Mouse (Mus musculus): Measurements from ENCODE around the gene Arhgef39.

Gene Arhgef39

GRCm38 (mm10) chr4:43478906-43479832 lies 20.3 kb downstream of the Arhgef39 start:
- peak; percentile 63 for DNase-seq (ENCODE audit: low spot score)

DNA sequence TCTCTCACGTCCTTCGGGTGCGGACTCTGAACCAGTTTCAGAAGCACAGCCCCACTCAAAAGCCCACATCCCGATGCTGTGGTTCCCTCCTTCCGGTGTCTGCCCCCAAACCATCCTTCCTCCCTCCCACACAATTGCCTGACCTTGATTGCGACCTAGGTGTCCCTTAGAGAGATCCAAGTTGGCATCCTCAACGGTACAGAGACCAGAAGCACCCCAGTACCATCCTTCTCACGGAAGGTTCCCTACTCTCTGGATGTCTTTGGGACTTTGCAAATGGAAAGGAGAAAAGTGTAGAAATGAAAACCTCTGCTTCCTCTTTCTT lies 21.0 kb downstream of the Arhgef39 start:
- DNase-seq (ENCODE audit: low spot score): peak; percentile 36

DNA sequence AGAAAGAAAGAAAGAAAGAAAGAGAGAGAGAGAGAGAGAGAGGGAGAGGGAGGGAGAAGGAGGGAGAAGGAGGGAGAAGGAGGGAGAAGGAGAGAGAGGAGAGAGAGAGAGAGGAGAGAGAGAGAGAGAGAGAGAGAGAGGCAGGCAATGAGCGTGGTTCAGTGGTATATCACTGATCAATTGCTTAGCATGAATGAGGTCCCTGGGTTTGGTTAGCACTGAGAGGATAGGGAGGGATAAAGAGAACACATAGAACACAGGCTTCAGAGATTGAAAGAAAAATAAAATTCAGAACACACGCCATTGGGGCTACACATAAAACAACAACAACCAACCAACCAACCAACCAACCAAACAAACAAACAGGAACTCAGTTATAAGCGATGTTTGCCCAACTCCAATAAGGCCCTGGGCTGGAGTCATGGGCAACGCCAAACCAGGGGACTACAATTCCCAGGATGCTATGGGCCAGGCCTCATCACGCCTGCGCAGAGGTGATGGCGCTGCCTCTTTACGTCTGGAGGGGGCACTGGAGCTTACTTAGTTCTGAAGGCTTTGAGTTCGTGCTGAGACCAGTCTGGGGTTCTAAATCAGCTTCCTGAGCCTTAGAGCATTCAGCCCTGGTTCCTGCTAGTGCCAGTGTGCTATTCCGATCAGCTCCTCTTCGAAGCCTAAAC lies 21.5 kb downstream of the Arhgef39 start:
- DNase-seq (ENCODE audit: low spot score): peak; percentile 86

GRCm38 (mm10) chr4:43476604-43477003 lies 22.9 kb downstream of the Arhgef39 start:
- DNase-seq (ENCODE audit: low spot score): no peak

DNA sequence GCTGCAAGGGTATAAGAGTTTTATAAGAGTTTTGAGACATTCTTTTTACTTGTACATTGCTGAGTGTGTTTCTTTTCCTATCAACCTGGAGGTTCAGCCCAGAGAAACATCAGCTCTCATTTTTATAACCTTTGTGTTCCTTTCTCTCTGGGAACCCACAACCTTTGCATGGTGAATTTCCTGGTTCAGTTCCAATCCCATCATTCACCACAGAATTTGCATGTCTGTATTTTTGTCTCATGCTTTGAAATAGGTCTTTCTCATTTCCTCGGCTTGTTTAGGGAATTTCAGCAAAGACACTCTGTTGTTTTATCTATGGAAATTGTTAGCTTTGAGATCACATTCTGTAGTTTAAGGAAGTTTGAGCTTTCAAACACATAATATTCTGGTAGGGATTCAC lies 25.9 kb downstream of the Arhgef39 start:
- no peak for DNase-seq (ENCODE audit: low spot score)

DNA sequence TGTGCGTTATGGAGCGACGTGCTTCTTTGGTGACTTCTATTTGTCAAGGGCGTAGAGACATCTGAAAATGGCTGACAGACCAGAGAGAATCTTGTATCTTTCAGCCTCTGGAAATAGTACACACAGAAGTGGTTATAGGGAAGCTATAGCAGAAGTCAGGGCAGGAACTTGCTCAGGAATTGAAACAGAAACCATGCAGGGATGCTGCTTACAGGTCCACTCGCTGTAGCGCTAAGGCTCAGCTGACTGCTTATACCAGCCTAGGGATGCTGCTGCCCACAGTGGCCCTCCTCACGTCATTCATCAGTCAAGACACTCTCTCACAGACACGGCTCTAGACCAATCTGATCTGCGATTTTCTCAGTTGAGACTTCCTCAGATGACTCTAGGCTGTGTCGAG lies 29.2 kb downstream of the Arhgef39 start:
- DNase-seq (ENCODE audit: low spot score): no peak

- no peak for DNase-seq (ENCODE audit: low spot score)
Observed at GRCm38 (mm10) chr4:43466872-43467271, 32.6 kb downstream of the Arhgef39 start.

DNA sequence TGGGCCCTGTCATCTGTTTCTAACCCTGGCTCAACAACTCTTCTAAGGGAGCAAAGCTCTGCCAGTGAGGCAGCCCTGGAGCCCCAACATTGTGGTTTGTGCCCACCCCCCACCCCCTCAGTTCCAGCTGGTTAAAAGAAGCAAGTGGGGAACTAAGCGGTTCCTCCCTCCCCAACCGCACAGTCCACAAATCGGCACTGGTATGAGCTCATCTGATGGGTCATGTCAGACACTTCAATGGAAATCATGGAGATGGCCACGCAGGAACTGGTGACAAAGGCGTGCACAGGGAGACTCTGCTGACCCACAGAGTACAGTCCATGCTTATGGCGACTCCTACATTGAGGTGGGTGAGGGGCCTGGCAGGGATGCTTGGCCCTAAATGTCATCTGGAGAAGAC lies 33.6 kb downstream of the Arhgef39 start:
- DNase-seq (ENCODE audit: low spot score): no peak

GRCm38 (mm10) chr4:43463102-43463501 lies 36.4 kb downstream of the Arhgef39 start:
- no peak for DNase-seq (ENCODE audit: low spot score)

GRCm38 (mm10) chr4:43457124-43457523 lies 42.4 kb downstream of the Arhgef39 start:
- DNase-seq (ENCODE audit: low spot score): no peak

DNA sequence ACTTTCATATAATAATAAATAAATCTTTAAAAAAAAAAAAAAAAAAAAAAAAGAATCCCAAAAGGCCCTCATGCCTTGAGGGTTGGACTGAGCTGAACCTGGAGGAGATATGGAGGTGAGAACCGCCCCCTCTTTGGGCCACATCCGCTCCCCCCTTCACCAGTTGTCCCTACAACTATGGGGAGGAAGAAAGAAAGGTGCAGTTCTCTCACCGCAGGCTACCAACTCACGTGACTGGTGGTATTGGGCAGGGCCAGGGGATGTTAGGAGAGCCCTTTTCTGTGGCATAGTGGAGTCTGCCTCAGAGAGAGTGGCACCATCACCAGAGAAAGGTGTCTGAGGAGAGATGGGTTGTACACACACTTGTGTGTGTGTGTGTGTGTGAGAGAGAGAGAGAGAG lies 43.0 kb downstream of the Arhgef39 start:
- no peak for DNase-seq (ENCODE audit: low spot score)

GRCm38 (mm10) chr4:43454041-43454836 lies 45.3 kb downstream of the Arhgef39 start, which contains the start of gene Cd72:
Gene Cd72, minus strand, starts transcription at chr4:43454628.
- no peak for DNase-seq (ENCODE audit: low spot score)

GRCm38 (mm10) chr4:43453413-43453812 lies 46.1 kb downstream of the Arhgef39 start:
- DNase-seq (ENCODE audit: low spot score): no peak

DNA sequence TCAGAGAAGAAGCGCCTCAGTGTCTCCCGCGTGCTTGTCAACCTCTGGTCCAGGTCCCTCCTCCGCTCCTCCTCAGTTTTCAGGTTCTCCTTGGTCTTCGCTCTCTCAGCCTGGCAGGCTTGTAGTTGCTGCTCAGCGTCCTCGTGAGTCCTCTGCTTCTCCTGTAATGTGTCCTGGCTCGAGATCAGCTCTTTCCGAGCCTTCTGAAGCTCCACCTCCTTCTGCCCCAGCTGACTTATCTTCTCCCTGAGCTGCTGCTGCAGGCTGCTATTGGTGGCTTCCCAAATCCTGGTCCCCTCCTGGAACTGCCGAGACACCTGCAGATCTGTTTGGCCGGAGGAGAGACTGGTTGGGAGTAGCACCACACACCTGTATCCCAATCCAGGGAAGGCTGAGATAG lies 47.2 kb downstream of the Arhgef39 start:
- no peak for DNase-seq (ENCODE audit: low spot score)

DNA sequence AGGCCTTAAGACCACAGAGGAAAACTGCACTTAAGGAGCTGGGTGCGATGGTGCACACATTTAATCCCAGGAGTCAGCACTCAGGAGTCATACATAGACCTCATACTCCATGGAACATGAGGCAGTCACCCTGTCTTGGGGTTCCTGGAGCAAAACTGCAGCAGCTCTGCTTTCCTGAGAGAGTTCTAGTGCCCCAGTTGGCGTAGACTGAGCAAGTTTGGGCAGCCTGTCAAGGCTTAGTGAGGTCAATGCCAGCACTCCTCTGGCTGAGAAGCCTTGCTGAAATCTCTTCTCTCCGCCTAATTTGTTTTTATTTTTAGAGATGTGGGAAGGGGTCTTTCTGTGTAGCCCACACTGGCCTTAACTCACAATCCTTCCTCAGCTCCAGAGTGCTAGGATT lies 50.9 kb downstream of the Arhgef39 start:
- no peak for DNase-seq (ENCODE audit: low spot score)

- DNase-seq (ENCODE audit: low spot score): peak; percentile 73
Observed at GRCm38 (mm10) chr4:43447251-43447650, 52.2 kb downstream of the Arhgef39 start.
